Mouse (Mus musculus) neural tube, embryonic 11.5 days (tissue): ENCODE results near the gene Ogn. TPM values are rescaled to one million over a fixed set of nuclear protein-coding genes. Genes with fewer than 3 reads are reported as not detected.

Experiments used
- ATAC-seq: fragments of 200-750 bp; cut with Nextera tagmentation; 2 replicates; pipeline ENCODE4 v1.8.0; 2017; ENCODE audit warnings: moderate number of reproducible peaks, mild to moderate bottlenecking, moderate TSS enrichment, moderate library complexity; ENCODE audit not compliant: insufficient read depth, low FRiP score, low TSS enrichment
- DNase-seq: peaks from one replicate; pipeline ENCODE4 v3.0.0-alpha.2; 2015; ENCODE audit warnings: low spot score
- H3K27ac ChIP-seq: fragments of 300-500 bp; sonication (generic); 2 replicates; pipeline ENCODE4 v1.5.1; 2014; ENCODE audit warnings: low read depth, mild to moderate bottlenecking, low read length
- H3K27me3 ChIP-seq: fragments of 300-500 bp; sonication (generic); 2 replicates; pipeline ENCODE4 v1.6.1; 2014; ENCODE audit warnings: mild to moderate bottlenecking, low read length, mixed read lengths; ENCODE audit not compliant: control insufficient read depth, insufficient read depth
- H3K36me3 ChIP-seq: fragments of 300-500 bp; sonication (generic); 2 replicates; pipeline ENCODE4 v1.6.1; 2014; ENCODE audit warnings: mild to moderate bottlenecking, low read length, moderate library complexity, mixed read lengths; ENCODE audit not compliant: control insufficient read depth, insufficient read depth
- H3K4me1 ChIP-seq: fragments of 300-500 bp; sonication (generic); 2 replicates; pipeline ENCODE4 v1.6.1; 2014; ENCODE audit warnings: low read length, mixed read lengths; ENCODE audit not compliant: control insufficient read depth, insufficient read depth
- H3K4me2 ChIP-seq: fragments of 300-500 bp; sonication (generic); 2 replicates; pipeline ENCODE4 v1.6.1; 2014; ENCODE audit warnings: low read depth, mild to moderate bottlenecking, moderate library complexity
- H3K4me3 ChIP-seq: fragments of 300-500 bp; sonication (generic); 2 replicates; pipeline ENCODE4 v1.5.1; 2014; ENCODE audit warnings: low read depth, low read length
- H3K9ac ChIP-seq: fragments of 300-500 bp; sonication (generic); 2 replicates; pipeline ENCODE4 v1.6.1; 2014; ENCODE audit warnings: mild to moderate bottlenecking, low read length
- H3K9me3 ChIP-seq: fragments of 300-500 bp; sonication (generic); 2 replicates; pipeline ENCODE4 v1.6.1; 2016; ENCODE audit warnings: low read length; ENCODE audit not compliant: control insufficient read depth
- WGBS: fragments of 180-500 bp; shearing (Covaris S2); extraction: QIAGEN DNeasy Blood & Tissue Kit; methylation state at CpG from one replicate; pipeline ENCODE4 v1.1.7; 2014; 5-methylcytosine and 5-hydroxymethylcytosine counted together
- polyA plus RNA-seq: library from polyadenylated mRNA; unstranded; fragments of >200 nt; fragmentation: Nextera tagmentation; extraction: Ambion mirVana; gene quantifications from 2 replicates; pipeline ENCODE4 v1.2.1, GENCODE M21; 2014

The Ogn gene
- polyA plus RNA-seq, 1 experiment from 2014 or later, result 2.3 TPM

DNA sequence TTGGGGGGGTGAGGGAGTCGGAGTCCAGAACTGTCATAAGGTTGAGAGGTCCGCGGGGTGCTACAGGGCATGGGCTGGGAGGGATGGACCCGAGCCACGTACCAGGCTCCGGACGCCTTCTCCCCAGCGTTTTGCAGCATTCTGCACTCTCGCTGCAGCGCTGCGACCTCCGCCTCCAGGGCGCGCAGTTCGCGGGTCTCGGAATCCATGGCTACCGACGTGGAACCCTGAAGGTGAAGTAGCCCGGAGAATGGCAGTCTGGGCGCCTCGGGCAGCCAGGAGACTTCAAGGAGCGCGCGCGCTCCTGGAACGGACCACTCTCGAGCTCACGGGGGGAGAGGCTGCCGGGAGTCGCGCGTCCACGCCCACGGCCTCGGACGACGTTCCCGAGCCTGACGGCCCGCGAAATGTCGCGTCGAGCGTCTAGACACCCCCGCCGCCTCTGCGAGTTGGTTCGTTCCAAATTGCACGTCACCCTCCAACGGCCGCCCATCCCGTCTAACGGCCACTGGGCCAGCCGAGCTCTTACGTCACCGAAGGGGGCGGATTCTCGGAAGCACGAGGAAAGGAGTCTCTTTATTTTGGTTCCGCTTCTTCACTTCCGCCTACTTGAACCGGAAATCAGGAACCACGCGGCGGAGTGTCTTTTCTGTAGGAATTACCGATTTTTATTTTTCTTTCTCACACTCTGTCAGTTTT, 44.8 kb downstream of the Ogn start, which contains the start of the genes Cenpp and Nol8:
Cenpp (minus strand) TSS at position 305 of the 699 bp plus-strand sequence.
Nol8 (plus strand) TSS at position 598 of the 699 bp plus-strand sequence.
- peak; percentile 98 for ATAC-seq
- H3K4me1 ChIP-seq, result peaks cover 14% of the 10 kb centered on the region
- peak within 1 kb of the TSS; percentile 60 for H3K4me3 ChIP-seq
- H3K4me2 ChIP-seq, result peak within 1 kb of the TSS; percentile 77
- DNase-seq, result peak; percentile 100
- peak within 1 kb of the TSS; percentile 60 for H3K9ac ChIP-seq
- H3K27ac ChIP-seq, result no peak within 1 kb of the TSS
- H3K36me3 ChIP-seq, result no peaks in the 10 kb centered on the region; the same call in 1 of the 2 replicates
- H3K9me3 ChIP-seq, result no peaks in the 10 kb centered on the region
- under 1% methylated on average over 68 of the region's 68 CpGs for WGBS
- H3K27me3 ChIP-seq, result no peaks in the 10 kb centered on the region

DNA sequence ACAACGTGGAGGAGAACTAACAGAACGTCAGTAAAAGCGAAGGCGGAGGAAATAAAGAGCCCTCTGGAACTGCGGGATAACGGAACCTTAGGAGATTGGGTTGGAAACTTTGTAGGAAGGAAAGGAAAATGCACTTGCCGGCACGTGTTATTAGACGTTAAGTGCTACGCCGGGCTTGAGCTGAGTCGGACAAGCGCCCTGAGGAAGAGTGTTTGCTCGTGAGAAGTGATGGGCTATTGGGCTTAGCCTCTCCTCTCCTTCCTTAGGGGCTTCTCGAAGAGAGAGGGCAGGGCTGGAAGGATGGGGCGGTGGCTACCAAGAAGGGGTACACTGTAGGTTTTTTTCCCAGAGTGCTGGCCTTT, 45.3 kb downstream of the Ogn start:
- peak overlapping the region; percentile 60 for H3K4me3 ChIP-seq
- no peaks in the 10 kb centered on the region; the same call in 1 of the 2 replicates for H3K36me3 ChIP-seq
- under 1% methylated on average over 16 of the region's 16 CpGs for WGBS
- H3K9me3 ChIP-seq, result no peaks in the 10 kb centered on the region
- H3K27me3 ChIP-seq, result no peaks in the 10 kb centered on the region
- H3K4me2 ChIP-seq, result peak overlapping the region; percentile 77
- ATAC-seq, result peak; percentile 74
- H3K9ac ChIP-seq, result peak overlapping the region; percentile 60
- H3K4me1 ChIP-seq, result peaks cover 14% of the 10 kb centered on the region
- no peak overlapping the region for H3K27ac ChIP-seq
- no peak for DNase-seq

Other genes starting within 250 kb of the Ogn start
- gene Ippk, start 186.8 kb upstream of the Ogn start, polyA plus RNA-seq, result 16.2 and 19.7 TPM in 2 replicates
- 0.61 and 0.87 TPM in 2 replicates for gene Tes3-ps, start 114.7 kb upstream of the Ogn start, polyA plus RNA-seq
- 0.28 TPM in 2 replicates for gene Ecm2, start 103.2 kb upstream of the Ogn start, polyA plus RNA-seq
- gene Aspn, start 63.6 kb upstream of the Ogn start, polyA plus RNA-seq, result 0.14 TPM in 1 of 2 replicates, not detected in the other
- gene Omd, start 25.6 kb upstream of the Ogn start, polyA plus RNA-seq, result 0.24 and 0.28 TPM in 2 replicates
- gene Cenpp, start 44.7 kb downstream of the Ogn start, polyA plus RNA-seq, result 25.8 and 30.8 TPM in 2 replicates
- 19.1 and 20.3 TPM in 2 replicates for gene Nol8, start 45.0 kb downstream of the Ogn start, polyA plus RNA-seq
- gene Iars, start 74.1 kb downstream of the Ogn start, polyA plus RNA-seq, result 110 and 123 TPM in 2 replicates
- not detected in 2 replicates for gene Gm30302, start 191.0 kb downstream of the Ogn start, polyA plus RNA-seq